Mouse (Mus musculus) liver (tissue): ENCODE data around the gene Nrcam.
A peak's percentile ranks its signal among the peaks of the same experiment; 100 is the strongest.
"Not testable (repeated sequence)": the region's sequence is repeated elsewhere in the genome, so short reads cannot be mapped to it uniquely, and the experiment has no call there.

Experiments
- DNase-seq: peaks from one replicate; pipeline ENCODE4 v3.0.0-alpha.2; 2020; ENCODE audit warnings: mixed read lengths

Nrcam gene

DNA sequence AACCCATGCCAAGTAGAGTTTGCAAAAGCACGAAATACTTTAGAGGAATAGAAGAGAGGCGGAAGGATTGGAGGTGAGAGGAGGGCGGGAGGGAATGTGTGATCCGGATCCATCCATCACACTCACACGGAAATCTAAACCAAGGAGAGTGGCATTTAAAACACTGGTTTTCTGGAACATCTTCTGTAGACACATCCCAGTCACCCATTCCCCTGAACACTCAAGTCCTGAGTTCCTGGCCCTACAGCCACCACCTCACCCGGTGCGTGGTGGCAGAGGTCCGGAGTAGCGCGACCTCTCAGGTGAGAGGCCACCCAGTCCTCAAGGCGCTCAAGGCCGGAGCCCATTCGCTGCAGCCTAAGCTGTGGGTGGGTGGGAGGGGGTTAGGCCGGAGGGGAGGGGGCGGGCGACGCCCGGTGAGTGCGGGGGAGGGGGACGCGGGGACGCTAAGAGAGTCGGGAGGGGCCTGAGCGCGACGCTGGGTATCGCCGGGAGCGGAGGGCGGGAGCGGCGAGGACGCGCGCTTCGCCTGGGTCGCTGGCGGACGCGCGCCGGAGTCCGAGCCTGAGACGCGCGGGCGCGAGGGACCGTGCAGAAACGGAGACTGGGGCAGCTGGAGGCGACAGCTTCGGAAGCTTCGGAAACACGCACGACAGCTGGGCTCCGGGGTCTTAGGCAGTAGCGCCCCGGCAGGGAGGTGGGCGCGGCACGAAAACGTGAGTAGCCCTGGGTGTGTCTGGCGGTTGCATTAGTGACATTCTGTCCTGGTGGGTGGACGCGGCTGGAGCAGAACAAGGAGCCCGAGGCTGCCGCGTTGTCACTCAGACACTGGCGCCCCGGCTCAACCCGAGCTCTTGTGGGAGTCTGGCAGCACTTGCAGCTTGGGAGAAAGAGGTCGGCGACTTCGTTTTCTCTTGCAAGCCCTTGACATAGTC is at the start of gene Nrcam:
Gene Nrcam, plus strand, starts transcription at position 505 of the 935 bp plus-strand sequence.
- peak; percentile 19 for DNase-seq

- not testable (repeated sequence) for DNase-seq
Measured at GRCm38 (mm10) chr12:44280147-44280546, 48.5 kb upstream of the Nrcam start.

DNA sequence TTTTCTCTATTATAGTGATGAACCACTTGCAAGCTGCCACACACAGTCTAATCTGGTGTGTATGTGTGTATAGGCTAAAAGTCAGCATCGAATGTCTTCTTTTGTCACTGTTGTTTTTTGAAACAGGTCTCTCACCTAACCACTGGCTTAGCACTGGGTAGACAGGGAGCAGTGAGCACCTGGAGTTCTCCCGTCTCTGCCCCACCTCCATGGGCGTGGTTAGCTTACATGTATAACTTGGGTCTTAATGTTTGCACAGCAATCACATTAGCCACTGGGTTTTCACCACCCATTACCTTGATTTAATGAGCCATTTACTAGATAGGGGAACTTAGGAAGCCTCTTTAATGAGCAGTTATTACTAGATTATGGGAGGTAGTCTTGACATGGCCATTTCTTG is 47.2 kb upstream of the Nrcam start:
- no peak for DNase-seq

DNA sequence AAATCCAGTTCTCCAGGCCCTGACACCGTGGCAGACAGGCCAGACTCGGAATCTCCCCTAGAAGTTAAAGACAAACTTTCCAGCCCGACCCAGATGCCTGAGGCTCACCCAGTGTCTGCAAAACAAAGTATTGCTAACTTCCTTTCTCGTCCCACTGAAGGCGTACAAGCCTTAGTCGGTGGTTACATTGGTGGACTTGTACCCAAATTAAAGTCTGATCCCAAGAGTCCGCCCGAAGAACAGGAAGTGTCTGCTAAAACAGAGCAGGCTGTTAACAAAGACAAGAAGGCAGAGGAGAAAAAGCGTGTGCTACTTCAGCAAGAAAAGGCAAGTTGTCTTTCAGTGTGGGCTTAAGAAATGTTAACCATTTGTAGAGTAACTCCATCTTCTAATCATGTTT is 45.3 kb upstream of the Nrcam start:
- DNase-seq = peak; percentile 2

- DNase-seq = no peak
Measured at GRCm38 (mm10) chr12:44286992-44287391, 41.7 kb upstream of the Nrcam start.

DNA sequence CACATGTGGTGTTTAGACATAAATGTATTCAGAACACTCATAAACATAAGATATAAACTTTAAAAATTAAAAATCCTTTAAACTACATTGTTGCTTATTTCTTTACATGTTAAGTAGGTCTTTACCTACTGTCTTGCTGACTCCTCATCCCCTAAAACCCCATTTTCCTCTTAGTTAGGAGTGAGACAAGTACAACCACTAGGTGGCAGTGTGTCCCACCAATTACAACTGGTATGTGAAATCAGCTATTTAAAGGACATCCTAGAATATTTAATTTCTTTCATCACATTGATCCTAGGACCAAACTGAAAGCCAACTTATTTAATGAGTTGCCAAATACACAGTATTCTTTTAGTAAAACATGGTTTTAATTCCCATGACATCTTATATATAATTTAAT is 36.4 kb upstream of the Nrcam start:
- peak; percentile 63 for DNase-seq

DNA sequence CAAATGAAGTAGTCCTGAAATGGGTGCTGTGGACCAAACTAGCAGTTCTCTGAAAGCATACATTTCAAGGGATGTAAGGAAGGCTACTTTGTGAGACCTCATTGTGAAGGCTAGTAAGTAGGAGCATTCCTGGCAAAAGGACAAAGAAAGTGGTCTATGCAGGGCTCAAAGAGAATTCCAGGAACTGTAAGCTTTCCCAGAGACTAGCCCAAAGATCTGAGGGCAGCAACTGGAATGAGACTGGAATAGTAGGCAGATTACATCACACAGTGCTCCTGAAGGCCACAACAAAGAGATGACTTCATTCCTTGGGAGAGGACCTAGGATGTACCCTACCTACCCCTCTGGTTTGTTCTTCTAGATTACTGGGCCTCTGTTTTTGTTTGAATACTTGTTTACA is 27.9 kb upstream of the Nrcam start:
- DNase-seq = no peak

GRCm38 (mm10) chr12:44304012-44304411 is 24.7 kb upstream of the Nrcam start:
- no peak for DNase-seq

DNA sequence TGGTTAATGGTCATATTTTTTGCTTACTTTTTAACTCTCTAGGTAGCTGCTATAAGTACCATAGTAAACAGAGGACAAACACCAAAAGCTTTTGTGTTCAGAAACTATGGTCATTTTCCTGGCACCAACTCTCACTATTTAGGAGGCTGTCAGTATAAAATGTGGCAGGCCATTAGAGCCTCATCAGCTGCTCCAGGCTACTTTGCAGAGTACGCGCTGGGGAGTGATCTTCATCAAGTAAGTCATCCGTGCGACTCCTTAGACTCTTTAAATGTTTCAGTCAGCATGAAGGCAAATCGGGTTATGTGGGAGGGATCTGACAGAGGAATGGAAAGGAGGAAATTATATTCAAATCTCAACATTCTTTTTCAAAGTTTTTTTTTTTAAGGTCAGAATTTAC is 23.8 kb upstream of the Nrcam start:
- DNase-seq = no peak

DNA sequence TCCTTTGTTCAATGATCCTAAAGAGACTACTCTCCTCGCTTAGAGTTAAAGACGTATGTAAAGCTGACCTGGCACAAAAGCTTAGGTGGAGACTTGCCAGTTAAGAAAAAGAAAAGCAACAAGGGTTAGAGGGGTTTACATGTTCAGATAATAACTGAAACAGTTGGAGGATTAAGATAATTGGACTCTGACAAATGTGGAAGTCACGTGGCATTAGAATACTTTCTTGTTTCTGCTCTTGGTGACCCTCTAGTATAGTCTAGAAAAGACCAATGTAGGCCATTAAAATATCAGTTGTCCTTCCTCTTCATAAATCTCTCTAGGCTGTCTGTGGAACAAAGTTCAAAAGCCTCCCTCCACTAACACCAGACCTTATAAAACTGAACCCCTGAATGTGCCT is 20.5 kb upstream of the Nrcam start:
- no peak for DNase-seq

GRCm38 (mm10) chr12:44315212-44315611 is 13.5 kb upstream of the Nrcam start:
- DNase-seq = no peak

DNA sequence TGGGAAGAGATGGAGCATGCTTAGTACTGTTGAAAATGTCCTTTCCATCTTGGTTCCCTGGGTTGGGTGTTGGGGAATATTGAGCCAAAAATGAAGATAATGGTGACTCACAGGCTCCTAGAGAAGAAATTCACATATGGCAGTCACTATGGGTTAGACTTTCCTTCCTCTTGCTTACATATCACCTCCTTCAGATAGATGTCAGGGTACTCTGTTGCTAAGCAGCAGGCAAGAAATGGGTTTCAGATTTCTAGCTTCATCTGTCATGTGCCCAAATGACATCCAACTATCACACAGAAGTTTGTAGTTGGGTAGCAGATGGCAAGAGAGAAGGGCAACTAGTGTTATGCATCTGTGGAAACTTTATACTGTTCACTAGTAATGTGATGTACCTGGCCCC is 3.6 kb upstream of the Nrcam start:
- no peak for DNase-seq

GRCm38 (mm10) chr12:44327452-44327851 is 1.2 kb upstream of the Nrcam start:
- no peak for DNase-seq

DNA sequence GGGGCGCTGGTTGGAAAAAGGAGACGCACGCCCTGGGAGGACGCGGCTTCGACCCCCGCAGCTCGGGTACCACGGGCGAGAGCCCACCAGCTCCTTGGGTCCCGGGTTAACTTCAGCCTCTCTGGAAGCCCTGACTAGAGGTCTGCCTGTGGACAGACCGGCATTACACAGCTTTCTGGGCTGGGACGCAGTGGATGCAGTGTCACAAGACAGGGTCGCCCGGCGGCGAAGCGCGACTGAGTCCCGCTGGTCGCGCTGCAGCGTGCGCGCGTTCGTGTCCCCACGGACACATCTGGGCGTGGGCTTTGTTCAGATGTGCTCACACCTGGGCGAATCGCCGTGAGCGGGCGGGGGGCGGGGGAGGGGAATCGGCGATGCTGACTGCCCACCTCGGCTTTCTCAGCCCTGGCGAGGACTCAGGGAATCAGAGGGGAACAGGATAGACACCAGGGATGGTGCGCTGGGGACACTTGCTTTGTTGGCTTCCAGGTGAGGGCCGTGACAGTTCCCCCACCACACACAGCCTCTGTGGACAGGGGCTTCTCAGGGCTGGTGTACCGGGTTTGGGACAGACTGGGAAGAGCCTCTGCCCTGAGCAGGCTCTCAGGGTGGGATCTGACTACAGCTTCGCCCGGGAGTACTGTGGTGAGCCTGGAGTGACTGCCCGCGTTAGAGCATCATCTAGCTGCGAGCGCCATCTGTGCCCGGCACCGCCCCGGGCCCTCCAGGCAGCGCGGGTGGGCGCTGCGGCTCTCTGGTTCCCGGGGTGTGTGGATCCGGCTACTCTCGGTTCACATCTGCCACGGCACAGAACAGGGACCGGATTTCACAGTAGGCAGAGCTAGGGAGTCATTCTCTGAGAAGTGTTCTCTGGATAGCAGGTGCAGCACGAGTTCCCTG is 881 bp downstream of the Nrcam start:
- peak; percentile 6 for DNase-seq

DNA sequence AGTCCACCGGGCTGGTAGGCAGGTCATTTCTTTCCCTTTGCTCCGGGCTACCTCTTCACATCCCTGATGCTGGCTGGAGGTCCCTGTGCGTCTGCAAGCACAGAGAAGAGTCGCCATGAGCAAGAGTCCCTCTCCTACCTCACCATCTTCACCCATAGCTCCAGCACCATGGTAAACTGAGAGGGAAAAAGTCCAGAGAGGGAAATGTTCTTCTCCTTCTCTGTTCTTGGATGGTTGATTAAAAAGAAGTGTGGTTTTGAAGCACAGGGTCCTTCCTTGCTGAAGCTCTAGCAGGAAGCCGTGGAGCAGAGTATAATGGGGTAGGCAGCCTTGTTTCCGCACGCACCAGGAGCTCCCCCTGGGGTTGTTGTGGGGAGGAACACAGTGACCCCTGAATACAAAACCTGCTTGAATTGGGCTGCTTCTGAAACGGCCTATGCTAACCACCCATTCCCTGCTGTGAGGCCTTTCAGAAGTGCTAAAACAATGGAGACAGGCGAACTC is 1.6 kb downstream of the Nrcam start:
- no peak for DNase-seq

GRCm38 (mm10) chr12:44337136-44337640 is 8.5 kb downstream of the Nrcam start:
- no peak for DNase-seq

DNA sequence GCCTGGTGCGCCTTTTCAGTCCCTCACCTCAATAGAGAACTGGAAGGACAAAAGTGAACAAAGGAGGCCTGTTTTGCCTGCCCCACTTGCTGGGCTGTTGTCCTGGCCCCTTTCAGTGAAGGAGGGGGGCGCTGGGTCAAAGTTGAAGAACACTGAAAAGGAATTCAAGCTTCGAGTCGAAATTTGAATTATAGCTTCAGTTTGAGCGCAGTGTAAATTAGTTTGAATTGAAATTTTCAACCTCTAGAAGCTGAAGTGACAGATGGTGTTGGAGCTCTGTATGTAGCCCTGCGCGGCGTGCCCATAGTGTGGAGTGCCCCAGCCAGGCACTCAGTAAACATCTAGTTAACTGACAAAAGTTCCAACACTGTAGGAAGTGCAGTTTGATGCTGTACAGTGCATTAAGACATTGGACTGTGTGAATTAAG is 9.5 kb downstream of the Nrcam start:
- DNase-seq = no peak

DNA sequence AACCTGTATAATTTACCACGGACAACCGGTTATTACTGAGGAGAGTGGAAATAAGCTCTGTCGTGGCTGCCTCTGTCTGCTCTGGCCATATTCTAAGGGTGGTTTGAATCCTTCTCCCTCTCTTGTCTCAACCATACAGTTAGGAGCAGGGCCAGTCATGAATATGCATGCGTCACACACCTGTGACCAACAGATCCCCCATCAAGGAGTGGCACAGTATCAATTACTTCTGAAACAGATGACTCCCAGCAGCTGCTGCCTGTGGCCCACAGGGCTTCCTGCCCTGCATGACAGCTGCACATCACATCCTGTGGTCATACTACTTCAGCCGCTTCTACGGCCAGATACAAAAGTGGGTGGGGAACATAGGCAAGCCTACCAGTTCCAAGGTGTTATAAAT is 15.4 kb downstream of the Nrcam start:
- DNase-seq = no peak

DNA sequence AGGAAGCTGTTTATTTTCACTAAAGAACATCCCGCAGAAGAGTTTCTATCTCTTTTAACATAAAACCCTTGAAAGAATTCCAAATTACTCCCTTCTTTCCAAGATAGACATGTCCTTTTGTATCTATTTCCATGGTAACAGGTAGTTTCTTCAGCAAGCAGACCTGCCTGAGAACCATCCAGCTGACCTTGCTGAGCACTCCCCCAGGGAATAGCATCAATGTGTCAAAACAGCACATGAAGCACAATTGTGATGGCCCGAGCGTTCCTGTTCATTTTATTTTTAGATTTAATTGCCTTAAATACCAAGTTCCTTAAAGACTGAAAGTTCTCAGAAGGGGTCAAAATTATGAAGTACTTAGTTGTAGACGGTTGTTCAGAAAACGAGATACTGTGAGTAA is 16.6 kb downstream of the Nrcam start:
- DNase-seq = no peak

GRCm38 (mm10) chr12:44346143-44346542 is 17.5 kb downstream of the Nrcam start:
- no peak for DNase-seq

DNA sequence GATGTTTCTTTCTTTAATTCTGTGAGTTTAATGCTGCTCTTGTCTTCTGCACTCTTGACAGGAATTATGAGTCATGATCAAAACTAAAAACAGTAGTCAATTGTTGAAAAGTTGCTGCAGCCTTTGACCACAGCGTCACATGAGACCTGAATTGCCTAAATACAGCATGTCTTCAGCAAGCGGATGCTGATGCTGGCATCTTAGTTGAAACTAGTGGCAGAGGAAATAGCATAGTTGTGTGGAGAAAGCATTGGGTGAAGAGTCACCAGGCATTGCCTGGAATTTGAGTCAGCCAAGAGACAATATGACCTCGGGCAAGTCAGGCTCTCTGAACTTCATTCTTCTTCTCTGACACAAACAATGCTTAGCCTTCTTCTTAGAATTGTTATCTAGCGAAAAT is 26.4 kb downstream of the Nrcam start:
- DNase-seq = no peak

DNA sequence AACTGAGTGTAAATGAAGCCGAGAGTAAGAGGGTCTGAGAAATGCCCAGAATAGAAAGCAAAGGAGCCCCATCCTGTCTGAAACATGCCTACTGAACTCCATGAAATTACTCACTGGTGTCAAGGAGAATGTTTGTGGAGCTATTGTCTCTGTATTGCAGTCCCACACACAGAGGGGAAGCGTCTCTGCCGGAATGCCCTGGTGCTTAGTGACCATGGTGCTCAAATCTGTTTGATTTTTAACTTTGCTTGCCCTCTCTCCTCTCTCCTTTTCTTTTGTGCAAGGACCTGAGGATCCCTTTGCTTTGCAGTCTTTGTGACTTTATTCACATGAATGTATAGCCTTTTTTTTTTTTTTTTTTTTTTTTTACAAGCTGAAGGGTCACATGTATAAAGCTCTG is 28.8 kb downstream of the Nrcam start:
- no peak for DNase-seq

GRCm38 (mm10) chr12:44357881-44358280 is 29.2 kb downstream of the Nrcam start:
- no peak for DNase-seq
